Mouse (Mus musculus) layer of hippocampus, adult 9-10 months (tissue): ENCODE measurements around the gene Pcdh19.
"Not testable (repeated sequence)": the region's sequence is repeated elsewhere in the genome, so short reads cannot be mapped to it uniquely, and the experiment has no call there.

Experiments
- DNase-seq: peaks from one replicate; pipeline ENCODE4 v3.0.0; 2022; ENCODE audit warnings: low spot score

Pcdh19 gene

DNA sequence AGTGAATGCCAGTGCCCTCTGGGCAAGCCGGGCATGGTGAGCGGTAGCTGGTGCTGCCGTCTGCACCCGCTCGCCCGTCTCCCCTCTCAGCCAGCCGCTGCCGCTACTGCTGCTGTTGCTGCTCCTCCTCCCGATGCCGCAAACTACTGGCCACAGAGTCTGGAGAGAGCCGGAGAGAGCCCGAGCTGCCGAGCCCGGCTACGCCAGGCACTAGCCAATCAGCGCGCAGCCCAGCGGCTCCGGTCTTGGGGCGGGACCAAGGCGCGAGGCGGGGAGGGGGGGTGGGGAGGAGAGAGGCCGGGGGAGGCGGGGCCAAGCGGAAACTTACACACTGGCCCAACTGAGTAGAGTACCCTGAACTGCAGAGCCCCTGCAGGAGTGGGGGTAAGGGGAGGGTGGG is at the start of gene Pcdh19:
Gene Pcdh19, minus strand, starts transcription at position 148 of the 400 bp plus-strand sequence.
- DNase-seq: no peak

DNA sequence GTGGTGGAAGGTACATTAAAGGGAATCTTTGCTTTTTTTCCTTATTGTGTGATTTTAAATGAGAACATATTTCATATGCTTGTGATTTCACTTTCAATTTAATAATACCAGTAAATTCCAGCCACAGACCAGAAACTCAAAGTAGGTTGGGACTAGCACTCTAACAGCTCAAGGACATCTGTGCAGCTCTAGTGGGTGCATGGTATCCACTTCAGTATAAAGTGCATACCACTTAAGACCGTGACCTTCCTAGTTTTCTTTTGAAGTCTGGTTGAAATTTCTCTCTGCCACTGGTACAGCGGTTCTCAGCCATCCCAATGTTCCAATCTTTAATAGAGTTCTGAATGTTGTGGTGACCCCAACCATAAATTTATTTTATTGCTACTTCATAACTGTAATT is 47.1 kb upstream of the Pcdh19 start:
- no peak for DNase-seq

DNA sequence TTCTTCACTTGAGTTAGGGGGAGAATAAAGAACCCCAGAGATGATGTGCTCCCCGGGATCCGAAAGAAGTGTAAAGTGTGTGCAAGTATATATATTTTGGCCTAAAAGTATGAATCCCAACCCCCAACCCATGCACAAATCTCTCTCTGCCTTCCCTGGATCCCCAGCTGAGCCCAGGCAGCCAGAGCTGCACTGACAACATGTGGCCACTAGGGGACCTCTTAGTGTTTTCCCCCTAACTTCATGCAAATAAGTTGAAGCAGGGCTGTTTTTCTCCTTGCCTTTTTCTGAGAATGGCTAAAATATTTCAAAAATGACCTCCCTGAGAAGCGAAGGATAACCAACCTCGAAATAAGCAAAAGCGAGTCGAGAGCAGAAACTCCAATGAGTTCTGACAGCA is 46.2 kb upstream of the Pcdh19 start:
- no peak for DNase-seq

DNA sequence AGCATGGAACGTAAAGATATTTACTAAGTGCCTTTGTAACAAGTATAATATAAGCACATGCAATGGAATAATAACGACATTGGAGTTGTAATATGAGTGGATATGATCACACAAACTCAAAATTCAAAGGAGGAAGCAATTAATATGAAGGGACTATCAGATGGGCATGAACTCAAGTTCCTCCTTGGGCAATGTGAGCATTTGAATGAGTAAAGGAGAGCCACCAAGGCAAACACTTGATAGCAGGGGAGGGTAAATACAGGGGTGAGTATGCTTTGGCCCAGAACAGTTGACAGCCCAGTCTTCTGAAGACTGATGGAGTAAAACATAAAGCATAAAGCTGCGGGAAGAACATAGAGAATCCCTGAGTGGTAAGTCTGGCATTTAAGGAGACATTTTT is 32.7 kb upstream of the Pcdh19 start:
- no peak for DNase-seq

DNA sequence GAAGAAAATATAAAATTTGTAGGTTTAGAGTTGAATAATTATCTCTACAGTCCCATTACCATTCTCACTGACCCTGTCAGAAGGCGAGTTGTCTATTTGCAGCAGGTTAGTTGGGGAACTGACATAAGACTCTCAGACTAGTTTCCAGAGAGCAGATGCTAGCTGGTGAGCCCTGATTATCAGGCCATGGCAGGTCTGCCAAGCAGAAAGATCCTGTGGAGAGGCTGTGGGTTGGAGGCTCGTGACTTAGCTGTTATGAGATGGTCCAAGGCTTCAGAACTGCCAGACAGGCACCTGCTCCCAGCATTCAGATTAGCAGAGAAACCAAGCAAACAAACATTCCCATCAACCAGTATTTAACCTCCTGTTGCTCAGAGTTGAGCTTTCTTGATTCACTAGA is 21.8 kb upstream of the Pcdh19 start:
- DNase-seq: no peak

DNA sequence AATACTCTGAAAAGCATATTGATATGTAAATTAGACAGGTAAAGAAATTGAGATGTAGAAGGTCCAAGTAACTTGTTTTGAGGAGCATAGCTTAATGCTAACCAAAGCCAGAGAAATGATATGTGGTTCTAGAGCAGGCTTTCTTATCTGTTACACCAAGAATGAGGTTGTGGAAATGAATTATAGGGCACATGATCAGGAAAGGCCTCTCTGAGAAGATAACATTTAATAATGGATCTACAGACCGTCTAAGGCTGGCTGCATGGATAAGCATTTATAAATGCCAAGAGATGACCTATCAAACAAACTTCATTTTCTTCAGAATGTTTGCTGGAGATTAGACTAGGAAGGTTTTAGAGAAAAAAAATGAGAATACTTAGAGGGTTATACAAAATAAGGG is 14.1 kb upstream of the Pcdh19 start:
- DNase-seq: no peak

DNA sequence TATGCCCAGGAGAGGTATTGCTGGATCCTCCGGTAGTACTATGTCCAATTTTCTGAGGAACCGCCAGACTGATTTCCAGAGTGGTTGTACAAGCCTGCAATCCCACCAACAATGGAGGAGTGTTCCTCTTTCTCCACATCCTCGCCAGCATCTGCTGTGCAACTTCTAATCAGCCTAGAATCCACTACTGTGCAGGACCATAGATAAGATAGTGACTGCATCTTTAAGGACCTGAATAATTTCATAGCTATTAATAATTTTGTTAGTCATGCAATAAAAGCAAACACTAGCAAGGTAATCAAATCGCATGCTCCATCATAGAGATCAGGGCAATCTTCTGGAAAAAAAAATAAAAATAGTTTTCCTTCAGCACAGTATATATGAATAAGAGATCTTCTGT is 9.1 kb upstream of the Pcdh19 start:
- not testable (repeated sequence) for DNase-seq

DNA sequence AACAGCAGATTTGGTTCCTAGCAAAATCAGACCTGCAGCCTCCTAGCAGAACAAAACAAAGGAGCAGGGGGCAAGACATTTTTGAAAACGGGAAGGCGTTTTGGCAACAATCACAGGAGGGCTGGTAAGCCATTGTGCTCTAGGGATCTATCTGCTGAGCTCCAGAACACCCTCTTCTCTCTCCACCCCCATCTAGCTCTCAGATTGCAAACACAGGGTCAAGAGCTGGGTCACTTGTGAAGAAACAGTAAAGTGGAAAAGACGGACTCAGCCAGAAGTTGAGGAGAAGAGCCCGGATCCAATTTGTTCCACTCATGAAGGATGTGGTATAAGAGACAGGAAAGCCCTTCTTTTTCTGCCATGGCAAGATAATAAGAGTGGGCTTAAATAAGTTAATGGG is 7.7 kb upstream of the Pcdh19 start:
- no peak for DNase-seq

DNA sequence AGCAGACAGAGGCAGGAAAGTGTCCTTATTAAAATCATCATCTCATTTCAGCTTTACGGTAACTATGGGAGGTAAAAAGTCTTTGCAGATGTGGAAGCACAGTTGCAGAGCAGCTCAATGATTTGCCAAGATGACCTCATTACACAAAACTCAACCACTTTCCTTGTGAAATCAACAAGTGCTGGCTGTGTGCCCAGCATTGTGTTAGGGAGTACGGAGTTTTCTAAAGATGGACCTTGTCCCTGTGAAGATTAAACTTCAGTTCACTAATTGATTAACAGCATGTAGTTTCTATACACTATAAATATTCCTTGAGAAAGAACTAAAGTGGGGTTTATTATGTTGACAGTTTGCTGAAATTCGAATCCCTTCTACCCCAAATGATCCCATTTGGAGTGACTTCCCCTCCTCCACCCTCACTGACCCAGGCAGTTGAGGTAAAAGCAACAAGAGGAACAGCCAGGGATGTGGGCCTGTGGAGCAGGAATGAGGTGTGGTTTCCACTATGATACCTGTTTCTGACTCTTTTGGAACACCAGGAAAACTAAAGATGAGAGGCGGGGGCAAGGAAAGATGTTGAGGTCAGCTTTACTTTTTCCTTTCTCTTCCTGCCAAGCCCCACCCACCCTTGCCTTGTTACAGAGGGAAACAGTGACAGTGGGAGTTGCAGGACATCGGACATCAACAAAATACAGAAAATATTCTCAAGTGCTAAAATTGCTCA is 4.4 kb upstream of the Pcdh19 start:
- no peak for DNase-seq

DNA sequence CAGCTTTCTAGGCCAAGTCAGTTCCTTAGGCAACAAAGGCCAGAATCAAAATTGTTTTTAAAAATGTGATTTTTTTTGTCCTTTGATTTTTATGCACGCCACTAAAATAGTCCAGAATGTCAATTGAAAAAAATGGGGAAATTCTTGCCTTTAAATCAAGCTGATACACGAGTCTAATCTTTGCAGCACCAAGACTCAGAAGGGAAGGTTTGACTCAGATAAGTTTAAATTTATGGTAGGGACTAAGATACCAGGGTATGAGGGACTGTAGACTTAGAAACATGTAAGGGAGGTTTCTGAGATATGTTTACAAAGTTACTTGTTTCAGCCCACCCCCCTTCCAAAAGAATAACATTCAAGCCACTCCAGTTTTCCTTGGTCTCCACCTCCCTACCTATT is 3.6 kb upstream of the Pcdh19 start:
- DNase-seq: no peak

DNA sequence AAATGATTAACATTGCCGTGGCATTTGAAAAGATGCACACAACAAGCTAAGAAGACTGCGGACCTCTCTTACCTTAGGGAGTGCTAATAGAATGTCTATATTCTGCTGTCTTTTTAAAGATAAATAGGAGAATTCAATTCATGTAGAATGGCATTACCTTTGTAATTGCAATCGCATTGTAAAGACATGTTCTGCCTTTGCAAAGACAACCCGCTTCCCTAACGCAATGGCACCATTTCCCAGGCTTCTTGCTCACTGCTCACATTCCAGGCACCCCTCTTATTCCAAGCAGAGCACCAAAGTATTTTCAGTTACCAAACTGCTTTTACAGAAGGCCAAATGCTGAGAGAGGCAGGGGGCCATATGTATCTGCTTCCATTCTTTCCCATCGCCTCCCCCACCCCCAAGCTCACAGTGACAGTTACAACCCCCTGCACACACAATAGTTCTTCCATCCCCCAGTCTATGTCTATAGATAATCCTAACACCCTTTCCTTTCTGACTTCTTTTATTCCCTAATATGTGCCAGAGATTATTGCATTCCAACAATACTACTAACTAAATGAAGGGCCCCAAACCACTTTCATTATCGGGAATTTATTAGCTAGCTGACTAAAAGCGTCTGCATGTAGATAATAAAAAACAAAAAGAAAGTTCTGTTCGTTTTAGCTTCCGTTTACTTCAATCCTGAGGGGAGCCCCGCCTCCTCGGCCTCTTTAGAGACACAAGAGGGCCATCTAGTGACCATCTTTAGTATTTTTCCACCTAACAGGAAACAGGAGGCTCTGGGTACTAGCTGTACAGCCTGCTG is 3.0 kb upstream of the Pcdh19 start:
- peak; percentile 67 for DNase-seq

DNA sequence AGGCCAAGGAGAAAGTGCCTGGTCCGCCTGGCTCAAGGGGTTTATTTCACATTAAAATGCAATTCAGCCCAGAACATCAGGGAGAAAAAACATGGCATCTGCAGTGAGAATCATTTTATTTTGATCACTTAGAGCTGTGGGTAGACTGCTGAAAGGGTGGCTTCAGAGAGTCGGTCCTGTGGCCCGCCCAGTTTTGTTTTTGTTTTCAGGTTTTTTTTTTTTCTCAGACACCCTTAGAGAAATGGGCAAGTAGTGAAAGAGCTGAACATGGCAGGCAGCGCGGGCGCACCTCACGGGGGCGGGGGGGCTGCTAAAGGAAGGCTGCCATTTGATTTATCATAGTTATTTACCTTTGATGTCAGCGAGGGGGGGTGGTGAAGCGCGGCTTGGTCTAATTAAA is 2.0 kb upstream of the Pcdh19 start:
- DNase-seq: no peak

DNA sequence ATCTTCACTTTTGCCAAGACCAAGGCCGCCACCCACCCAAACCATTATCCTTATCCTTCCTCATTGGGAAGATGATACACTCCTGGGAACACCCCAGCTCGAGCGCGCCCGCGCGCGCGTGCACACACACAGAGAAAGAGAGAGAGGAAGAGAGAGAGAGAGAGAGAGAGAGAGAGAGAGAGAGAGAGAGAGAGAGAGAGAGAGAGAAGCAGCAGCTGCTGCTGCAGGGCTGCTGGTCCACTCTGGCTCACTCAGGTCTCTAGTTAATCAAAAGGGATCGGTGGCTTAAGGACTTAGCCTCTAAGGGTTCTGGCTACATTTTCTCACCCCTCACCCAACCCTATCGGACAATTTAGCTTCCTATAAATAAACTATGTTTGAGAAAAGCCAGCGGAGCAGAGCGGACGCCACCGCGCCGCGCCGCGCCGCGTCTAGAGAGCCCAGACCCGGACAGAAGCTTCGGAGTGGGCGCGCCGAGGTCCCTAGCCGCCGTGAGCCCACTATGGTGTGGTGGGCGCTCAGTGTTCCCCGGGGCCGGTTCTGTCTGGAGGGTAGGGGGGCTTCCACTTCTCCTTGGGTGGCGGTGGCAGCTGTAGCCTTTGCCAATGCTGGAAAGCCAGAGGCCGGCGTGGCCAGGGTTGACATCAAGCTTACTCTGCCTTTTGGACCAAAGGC is 926 bp upstream of the Pcdh19 start:
- DNase-seq: no peak

DNA sequence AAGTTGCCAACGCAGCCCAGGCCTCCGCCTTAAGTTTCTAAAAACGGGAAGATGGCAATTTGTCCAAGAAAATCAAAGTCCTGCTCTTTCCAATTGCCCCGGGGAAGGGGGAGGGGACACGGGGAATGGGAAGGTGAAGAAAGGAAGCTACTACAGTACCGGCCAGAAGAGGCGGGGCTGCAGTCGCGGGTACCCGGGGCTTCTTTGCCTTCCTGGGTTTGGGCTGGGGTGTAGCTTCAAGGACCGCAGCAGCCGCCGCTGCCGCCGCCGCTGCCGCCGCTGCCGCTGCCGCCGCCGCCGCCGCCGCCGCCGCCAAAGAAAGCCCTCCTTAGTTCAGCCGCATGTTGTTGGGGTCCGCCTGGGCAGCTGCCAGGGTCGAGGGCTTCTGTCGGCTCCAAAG is 631 bp downstream of the Pcdh19 start:
- no peak for DNase-seq

DNA sequence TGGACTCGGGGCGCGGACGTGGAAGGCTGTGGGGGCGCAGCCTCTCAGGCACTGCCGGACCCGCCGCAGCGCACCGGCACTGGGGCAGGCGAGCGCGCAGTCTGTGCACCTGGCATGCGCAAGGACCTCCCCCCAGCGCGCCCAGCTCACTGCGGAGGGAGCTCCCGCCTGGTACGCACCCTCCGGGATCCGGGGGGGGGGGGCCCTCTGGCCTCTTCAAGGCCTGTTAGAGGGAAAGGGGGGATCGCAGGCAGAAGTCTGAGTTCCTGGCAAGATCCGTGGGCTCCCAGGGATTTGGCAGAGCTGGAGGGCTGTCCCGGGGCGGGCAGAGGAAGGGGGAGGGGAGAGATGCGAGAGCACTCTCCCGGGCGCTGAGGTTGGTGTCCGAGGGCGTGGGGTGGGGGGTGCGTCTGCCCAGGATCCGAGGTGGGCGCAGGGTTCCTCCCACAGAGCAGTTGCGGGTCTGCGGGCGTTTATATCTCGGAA is 1.1 kb downstream of the Pcdh19 start:
- no peak for DNase-seq

DNA sequence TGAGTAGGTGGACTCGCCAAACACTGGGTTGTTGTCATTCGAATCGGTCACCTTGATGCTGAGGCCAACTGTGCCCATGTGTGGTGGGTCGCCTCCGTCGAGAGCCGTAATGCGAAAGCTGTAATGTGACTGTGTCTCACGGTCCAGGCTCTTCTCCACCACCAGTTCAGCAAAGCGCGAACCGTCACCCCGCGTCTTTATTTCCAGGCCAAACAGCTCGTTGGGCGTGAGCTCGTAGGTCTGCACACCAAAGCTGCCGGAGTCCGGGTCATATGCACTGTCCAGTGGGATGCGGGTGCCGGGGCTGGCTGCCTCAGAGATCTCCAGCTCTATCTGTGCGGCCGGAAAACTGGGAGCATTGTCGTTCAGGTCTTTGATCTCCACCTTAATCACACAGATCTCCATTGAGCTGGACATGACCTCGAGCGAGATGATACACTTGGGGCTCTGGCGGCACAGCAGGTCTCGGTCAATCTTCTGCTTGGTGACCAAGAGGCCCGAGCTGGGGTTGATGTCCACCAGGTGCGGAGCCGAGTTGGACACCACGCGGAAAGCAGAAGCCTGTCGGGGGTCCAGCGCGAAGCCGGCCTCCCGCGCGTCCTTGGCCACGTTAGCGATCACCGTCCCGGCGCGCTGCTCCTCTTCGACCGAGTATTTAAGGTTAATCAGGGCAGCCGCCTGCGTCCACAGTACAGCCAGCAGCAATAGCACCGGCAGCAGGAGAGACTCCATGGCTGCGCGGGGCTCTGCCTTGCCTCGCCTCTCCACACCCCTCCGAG is 2.1 kb downstream of the Pcdh19 start:
- no peak for DNase-seq

DNA sequence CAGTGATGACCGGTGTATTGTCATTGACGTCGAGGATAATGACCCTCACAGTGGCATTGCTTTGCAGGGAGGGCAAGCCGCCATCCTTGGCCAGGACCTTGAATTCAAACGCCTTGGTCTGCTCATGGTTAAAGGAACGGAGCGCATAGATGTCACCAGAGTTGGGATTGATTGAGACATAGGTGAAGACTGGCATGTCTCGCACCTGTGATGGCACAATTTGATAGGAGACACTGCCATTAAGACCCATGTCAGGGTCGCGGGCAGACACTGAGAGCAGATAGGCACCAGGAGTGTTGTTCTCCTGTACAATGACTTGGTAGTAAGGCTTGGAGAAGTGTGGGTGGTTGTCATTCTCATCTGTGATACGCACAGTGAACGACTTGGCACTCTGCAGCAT is 3.2 kb downstream of the Pcdh19 start:
- DNase-seq: no peak

DNA sequence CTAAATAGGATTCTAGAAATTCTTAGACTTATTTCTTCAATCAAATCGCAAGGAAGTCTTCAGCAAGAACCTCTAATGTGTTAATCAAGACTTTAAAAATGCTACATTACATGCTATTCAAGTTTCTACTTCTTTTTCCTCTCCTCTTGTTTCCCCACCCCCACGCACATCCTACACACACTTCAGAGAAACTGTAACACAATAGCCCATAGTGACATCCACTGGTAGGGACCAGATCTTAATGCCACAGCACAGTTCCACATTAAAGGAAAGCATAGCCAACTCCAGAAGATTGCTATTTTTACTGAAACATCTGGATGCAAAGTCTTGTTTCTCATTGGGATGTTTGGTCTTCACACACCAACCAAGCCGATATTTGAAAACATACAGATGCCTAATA is 4.8 kb downstream of the Pcdh19 start:
- no peak for DNase-seq

DNA sequence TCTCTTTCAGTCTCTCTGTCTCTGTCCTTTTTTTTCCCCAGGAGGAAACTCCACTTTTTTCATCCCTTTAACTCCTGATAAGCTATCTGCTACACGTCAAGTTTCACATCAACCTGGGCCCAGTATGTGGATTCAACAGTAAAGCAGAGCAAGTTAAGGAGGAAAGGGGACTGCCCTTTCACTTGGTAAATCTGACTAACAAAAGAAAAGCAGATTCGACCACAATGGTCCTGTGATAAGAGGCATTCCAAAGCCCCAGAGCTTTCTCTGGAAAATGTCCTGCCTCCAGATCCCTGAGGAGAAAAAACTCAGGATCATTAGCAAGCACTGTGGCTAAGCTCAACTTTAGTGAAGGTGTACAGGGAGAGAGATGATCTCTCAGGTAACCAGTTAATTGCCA is 13.7 kb downstream of the Pcdh19 start:
- no peak for DNase-seq

DNA sequence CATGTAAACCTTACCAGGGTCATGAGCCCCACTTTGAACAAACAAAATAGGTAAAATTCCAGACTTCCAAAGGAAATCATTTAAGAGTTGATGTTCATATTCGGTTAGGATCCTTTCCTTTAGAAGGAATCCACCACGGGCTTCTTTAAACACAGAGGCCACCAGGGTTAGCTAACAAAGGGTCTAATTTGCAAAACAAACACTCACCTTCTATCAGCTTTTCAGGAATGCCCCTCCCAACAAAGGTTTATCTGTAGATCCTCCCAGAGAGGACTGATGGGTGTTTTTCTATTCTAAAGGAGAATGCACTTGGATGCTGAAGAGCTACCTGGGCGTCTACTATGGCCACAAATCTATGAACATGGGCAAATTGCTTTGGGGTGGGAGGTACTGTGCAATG is 15.0 kb downstream of the Pcdh19 start:
- DNase-seq: no peak

DNA sequence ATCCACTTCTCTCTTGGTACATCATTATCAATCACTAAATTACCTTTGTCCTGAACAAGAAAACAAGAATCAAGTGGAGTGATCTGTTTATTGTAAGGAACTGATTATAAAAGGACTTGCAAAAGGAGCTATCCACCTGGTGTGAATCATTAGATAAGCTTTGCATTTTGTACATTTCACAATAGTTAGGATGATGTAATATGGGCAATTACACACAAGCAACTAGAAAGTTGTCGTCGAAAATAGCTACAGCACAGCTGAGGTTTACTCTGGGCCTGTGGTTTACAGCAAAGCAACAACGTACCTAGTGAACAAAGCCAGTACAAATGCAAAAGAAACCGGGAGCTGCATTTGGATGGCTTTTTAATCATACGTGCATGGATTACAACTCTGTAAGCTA is 28.7 kb downstream of the Pcdh19 start:
- no peak for DNase-seq
